Mouse (Mus musculus) cerebellum, postnatal 14 days (tissue): ENCODE data around the gene Klhdc10.
"Not testable (repeated sequence)": the region's sequence is repeated elsewhere in the genome, so short reads cannot be mapped to it uniquely, and the experiment has no call there.

Experiments
- DNase-seq, 2 experiments: peaks; one replicate each; pipeline ENCODE4 v3.0.0; 2021; ENCODE audit warnings: mixed read lengths in 2 of 2

Klhdc10 gene

GRCm38 (mm10) chr6:30401308-30402015, at the start of gene Klhdc10:
TSS of gene Klhdc10 (plus strand) at chr6:30401868.
- DNase-seq: peak; percentile 99 to 100

DNA sequence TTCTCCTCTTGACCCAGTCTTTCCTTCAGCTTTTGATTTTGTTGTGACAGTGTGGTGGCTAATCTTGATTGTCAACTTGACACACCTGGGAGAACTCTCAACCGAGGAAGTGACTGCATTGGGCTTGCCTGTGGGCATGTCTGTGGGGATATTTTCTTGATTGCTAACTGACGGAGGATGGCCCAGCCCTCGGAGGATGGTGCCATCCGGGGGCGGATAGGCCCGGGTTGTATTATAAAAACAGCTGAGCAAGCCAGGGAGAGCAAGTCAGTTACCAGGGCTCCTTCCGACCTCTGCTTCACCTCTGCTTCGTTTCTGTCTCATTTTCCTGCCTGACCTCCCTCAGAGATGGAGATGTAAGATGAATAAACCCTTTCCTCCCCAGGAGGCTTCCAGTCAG, 48.9 kb upstream of the Klhdc10 start:
- DNase-seq: no peak

- DNase-seq: no peak
Observed at GRCm38 (mm10) chr6:30353661-30354060, 48.0 kb upstream of the Klhdc10 start.

DNA sequence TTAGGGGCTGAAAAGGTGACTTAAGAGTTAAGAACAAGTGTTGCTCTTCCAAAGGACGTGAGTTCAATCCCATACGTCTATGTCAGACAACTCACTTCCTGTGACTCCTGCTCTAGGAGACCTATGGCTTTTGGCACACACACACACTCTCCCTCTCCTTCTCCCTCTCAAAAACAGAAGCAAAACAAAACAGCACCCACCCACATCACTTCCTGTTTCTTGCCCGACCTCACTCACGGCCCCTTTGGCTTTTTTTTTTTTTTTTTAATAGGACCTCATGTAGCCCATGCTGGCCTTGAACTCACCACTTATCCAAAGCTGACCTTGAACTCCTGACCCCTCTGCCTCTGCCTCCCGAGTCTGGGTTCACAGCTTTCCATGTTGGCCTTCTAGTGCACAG, 46.9 kb upstream of the Klhdc10 start:
- DNase-seq: no peak

DNA sequence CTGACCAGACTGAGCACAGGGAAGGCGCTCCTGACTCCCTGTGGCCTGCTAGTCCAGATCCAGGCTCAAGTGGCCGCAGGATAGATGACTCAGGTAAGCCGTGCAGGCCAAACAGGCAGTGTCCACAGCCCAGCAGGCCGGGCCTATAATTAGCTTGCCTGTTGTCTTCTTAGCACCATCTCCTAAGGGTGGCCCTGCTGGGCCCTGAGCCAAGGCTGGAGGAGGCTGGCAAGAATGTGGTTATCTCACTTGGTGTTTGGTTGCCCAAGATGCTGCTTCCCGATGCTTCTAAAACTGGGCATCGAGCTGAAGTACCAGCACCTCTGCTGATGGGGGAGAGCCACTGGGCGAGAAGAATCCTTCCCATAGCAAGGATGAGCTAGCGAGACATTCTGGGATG, 46.0 kb upstream of the Klhdc10 start:
- DNase-seq: peak; percentile 67 to 73

- DNase-seq: peak; percentile 40 to 61
Observed at GRCm38 (mm10) chr6:30356161-30356560, 45.5 kb upstream of the Klhdc10 start.

GRCm38 (mm10) chr6:30356680-30357079, 45.0 kb upstream of the Klhdc10 start:
- peak in 1 of 2 experiments; percentile 33 for DNase-seq

GRCm38 (mm10) chr6:30357561-30358177, 44.0 kb upstream of the Klhdc10 start:
- peak; percentile 90 for DNase-seq

DNA sequence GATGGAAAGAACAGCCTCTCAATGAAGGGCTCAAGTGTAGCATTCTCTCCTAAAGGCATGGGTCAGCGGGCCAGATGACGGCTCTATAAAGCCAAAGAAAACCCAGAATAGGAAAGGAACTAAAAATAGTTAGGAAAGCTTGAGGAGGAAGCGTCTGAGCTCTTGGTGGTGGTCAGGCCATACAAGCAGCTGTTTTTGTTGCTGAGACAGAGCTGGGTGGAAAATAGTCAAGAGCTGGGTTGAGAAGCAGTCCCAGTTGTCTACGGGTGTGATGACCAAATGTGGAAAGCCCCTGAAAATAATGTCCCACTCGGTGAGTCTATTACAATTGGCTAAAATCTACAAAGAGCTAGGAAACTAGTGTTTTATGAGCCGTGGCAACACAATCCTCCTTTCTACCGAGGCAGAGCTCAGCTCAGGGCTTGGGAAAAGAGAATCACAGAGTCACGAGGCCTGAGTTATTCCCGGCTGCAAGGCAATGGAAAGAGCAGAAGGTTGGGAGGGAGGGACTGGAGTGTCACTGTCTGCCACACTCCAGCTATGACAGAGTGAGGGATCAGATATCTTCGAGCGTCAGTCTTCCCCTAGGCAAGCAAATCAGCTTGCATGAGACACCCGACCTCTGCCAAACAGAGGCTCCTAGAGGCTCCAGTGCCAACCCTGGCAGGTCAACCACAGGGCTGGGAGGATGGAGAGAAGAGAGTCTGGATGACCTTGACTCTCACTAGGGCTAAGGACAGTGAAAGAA, 41.7 kb upstream of the Klhdc10 start:
- no peak for DNase-seq

- no peak for DNase-seq
Observed at GRCm38 (mm10) chr6:30363808-30364207, 37.9 kb upstream of the Klhdc10 start.

GRCm38 (mm10) chr6:30369291-30369690, 32.4 kb upstream of the Klhdc10 start:
- DNase-seq: no peak

DNA sequence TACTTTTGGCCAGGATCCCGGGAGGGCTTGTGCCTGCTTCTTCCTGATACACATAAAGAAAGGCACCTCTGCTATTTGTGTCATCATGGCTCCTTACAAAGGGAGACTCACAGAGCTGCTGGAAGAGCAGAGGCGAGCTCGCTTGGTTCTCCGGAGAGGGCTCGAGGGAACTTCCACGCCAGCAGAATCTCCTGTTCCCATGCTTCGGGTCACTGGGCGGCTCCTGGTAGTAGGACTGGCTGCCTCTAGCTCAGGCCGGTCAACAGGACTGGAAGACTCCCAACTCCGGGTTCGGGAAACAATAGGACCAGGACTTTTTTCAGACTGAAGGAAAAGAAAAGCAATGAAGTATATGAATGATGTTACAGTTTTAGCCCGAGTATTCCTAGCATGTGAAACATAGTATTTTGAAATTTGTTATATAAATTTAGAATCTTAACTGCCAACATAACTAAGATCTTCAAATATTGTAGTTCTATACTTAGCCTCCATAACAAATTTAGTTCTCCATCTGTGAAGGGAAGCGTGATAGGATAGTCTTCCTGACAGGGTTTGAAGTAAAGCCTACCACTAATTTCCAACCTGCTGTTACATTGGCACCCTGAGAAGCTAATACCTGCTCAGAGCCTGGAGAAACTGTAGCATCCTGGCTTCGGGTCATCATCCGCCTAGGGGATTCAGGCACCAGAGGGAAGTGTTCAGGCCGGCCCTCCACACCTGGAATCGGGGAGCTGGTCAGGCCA, 28.9 kb upstream of the Klhdc10 start:
- DNase-seq: no peak

GRCm38 (mm10) chr6:30374731-30375510, 26.7 kb upstream of the Klhdc10 start:
- DNase-seq: no peak

- DNase-seq: peak; percentile 36 to 62
Observed at GRCm38 (mm10) chr6:30375791-30376190, 25.9 kb upstream of the Klhdc10 start.

GRCm38 (mm10) chr6:30381116-30381515, 20.6 kb upstream of the Klhdc10 start:
- peak; percentile 23 to 28 for DNase-seq

DNA sequence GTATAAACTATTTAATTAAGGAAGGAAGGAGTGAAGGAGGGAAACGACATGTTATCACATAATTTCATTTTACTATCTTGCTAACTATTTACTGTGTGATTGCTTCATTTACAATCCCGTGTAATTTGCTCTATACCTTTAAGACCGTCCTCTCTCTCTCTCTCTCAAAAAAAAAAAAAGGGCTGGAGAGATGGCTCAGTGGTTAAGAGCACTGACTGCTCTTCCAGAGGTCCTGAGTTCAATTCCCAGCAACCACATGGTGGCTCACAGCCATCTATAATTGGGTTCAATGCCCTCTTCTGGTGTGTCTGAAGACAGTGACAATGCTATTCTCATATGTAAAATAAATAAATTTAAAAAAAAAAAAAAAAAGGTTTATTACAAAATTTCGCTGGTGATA, 11.4 kb upstream of the Klhdc10 start:
- not testable (repeated sequence) for DNase-seq

DNA sequence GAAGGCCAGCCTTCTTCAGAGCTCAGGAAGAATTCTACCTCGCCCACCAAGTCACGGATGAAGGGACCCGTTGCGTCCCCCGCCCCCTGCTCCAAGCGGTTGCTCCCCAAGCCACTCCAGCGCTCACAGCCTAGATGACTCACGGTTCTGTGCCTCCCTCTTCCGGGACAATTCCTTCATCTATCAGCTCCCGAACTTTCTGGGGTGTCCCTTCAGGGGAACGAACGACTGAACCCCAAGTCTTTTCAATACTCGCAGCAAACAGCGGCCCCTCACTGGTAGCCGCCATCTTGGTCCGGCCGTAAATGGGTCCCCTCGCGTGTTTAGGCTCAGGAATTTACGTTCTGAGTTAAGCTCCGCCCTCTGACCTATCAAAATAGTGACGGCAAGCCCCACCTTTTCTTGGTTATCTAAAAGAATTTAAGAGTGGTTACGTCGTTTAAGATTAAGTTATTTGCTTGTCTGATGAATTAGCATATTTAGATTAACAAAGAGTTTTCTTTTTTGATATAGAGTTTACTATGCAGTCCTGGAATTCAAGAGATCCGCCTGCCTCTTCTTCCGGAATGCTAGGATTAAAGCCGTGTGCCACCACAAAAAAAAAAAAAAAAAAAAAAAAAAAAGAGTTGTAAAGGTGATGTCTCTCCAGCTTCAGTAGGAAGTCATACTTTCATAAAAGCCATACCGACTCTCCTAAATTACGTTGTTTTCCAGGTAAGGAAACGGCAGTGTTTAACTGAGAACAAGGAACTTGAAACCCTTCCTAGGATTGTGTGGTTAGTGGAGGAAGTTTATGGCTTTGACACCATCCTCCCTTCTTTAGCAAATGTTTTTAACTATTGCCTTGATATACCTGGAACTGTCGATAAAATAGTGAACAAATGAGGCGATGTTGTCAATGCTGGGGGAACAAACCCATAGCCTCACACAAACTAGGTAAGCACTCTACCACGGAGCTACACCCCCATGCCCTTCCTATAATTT, 10.7 kb upstream of the Klhdc10 start, which contains the start of gene Zc3hc1:
Zc3hc1 (minus strand) TSS at position 315 of the 984 bp plus-strand sequence.
- DNase-seq: peak; percentile 81 to 83

DNA sequence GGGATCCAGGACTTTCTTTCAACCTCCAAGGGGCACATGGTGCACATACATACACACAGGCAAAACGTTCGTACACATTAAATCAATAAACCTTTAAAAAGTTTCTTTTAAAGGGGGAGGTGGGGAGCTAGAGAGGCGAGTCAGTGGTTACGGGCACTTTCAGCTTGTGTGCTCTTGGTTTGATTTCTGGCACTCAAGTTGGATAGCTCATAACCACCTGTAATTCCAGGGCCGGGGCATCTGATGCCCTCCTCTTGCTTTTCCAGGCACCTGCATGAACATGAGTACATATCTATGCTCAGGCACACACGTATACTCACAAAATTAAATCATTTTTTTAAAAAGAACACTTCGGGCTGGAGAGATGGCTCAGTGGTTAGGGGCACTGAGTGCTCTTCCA, 9.7 kb upstream of the Klhdc10 start:
- DNase-seq: no peak

GRCm38 (mm10) chr6:30400146-30400545, 1.5 kb upstream of the Klhdc10 start:
- no peak for DNase-seq

DNA sequence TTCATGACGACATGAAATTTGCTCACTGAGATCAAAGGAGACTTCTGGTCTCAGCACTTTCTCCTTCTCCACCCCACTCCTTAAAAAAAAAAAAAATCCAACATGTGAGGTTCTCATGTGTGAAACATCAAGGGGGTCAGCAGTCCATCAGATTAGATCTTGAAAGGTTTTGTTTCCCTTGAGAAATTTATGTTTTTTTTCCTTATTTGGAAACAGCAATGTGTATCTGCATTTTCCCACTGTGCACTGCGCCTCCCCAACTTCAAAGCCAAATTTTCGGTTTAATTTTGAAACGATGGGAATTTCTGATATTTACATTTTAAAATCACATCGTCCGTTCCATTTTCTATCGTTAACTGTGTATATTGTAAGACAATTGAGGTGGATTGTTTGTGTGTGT, 952 bp upstream of the Klhdc10 start:
- no peak for DNase-seq

- peak in 1 of 2 experiments; percentile 62 for DNase-seq
Observed at GRCm38 (mm10) chr6:30402091-30402491, 423 bp downstream of the Klhdc10 start.
